Mouse (Mus musculus): ENCODE results near the gene Rpl15.
"Not testable (repeated sequence)": the region's sequence is repeated elsewhere in the genome, so short reads cannot be mapped to it uniquely, and the experiment has no call there.

The Rpl15 gene

DNA sequence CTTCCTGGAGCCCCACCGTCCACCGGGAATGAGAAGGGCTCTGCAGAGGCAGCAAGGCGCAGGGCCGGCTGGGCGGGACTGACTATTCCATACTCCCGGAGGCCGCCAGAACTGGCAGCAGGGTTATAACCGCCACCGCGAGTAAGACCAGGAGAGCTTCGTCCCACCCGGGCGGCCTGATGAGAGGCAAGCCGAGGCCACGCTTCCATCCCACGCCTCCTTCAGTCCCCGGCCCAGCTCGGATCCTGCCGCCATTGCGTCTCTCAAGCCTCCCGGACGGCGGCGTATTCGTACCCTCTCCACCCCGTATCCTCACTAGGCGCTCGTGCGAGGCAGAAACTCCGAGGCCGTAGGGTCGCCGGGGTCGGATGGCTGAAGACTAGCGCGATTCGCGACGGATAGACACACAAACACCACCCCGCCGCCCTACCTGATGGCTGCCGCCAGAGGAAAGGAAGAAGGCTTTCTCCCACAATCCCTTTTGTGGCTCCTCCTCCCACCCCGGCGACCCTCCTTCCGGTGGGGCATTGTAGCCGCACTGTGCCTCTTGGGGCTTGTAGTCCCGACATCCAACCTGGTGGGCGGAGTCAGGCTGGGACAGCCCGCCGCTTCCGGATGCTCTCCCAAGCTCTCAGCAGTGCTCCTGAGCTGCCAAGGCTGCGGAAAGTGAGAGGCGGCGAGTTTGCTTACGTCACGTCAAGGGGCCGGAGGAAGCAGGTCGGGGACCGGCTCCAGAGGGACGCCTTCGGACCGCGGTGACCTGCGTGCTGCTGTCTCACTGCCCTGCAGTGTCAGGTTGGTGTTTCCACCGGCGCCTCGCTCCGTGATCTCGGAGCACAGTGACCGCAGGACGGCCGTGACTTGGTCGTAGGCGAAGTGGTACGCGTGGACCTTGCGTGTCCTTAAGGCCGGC is at the start of gene Rpl15, which contains the start of gene Nkiras1:
TSS of gene Rpl15 (minus strand) at position 863 of the 913 bp plus-strand sequence.
TSS of gene Nkiras1 (plus strand) at position 608 of the 913 bp plus-strand sequence.
- peak; percentile 99 for DNase-seq (ENCODE audit: low spot score)

DNA sequence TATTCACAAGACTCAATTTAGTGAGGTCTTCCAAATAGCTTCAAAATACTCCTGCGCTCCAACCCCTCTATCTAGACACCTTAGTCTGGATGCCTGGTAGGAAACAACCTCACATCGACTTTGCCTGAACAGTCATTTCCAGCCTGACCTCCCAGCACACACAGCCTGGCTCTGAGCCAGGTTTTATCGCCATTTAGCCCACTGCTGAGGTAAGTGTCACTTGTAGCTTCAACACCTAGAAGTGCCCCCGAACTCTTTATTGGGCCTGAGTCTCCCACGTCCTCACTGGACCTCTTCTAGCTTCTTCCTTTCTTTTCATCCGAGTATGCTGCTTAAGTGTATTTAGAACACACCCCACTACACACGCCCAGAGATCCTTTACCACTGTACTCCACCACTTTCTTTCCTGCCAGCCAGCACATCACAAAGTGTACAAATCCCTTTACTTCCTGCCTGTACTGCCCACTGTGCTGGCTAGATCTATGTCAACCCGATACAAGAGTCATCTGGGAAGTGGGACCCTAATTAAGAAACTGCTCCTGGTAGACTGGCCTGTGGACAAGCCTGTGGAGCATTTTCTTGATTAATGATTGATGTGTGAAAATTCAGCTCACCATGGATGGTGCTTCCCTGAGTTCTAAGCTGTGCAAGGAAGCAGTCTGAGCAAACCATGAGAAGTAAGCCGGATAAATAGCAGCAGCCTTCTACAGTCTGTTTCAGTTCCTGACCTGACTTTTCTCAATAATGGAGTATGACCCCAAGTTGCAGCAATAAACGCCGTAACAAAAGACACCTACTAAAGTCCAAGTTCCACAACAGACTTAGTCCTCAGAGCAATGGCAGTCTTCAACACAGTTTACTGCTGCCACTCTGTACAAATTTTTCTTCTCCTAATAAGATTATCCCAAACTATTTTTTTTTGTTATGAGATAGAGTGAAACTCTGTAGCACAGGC is 46.5 kb upstream of the Rpl15 start:
- no peak for DNase-seq (ENCODE audit: low spot score)

DNA sequence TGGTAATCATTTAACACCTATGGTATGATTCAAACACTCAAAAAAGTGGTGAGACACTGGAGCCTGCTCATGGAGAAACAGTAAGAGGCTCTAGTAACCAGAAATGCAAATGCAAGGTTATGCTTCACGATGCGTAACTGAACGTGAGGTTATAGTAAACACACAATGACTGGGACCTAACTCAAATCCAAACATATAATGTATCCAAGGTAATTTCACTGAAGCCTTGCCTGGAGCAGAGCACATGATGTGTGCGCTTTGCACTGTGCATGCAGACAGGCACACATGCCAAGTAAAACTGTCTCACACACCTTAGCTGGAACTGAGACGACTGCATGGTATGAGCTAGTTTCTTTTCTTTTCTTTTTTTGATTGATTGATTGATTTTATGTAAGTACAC is 33.0 kb upstream of the Rpl15 start:
- DNase-seq (ENCODE audit: low spot score) = no peak

DNA sequence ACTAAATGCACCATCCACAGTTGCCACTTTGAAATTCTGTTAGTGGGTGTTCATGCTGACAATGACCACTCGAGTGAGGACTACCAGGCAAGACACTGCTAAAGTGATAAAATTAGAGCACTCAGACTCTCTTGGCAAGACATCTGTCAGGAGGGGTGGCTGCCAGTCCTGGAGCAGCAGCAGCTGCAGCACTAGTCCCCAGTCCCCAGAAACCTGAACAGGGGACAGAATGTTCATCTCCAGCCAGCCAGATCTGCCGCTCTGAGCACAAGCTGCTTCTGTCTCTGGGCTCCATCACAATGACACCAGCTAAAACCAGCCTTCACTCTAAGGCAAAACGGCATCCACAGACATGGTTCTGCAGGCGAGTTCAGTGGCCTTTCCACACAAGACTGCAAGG is 32.1 kb upstream of the Rpl15 start:
- DNase-seq (ENCODE audit: low spot score) = peak; percentile 21

DNA sequence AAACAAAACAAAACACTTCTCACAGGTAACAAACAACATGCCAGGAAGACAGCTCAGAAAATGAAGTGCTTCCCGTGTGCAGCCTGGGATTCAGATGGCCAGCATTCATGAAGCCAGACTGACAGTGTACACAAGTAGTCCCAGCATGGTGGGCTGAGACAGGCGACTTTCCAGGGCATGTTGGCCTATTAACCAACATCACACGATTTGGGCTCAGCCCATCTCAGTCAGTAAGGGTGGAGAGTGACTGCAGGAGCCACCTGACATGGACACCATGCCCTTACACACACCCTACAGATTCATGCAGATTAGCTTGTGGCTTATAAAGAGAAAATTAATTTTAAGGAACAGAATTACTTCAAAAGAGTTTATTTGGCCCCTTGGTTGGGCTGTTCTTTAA is 31.6 kb upstream of the Rpl15 start:
- no peak for DNase-seq (ENCODE audit: low spot score)

DNA sequence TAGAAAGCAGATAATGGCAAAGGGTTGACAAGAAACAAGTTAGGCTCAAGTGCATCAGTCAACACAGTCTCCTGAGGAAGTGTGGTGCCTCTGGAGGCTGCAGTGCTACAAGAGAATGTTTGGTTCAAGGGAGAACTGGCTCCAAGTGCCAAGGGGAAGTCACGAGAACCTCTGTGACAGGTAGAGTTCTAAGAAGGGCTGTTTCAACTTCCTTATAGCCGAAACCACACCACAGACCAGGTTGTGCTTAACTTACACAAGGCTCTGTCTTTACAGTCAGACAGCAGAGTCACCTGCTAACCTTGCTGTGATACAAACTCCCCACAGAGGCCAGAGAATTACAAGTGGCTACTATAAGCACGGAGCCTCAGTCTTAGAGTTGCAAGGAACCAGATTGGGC is 30.4 kb upstream of the Rpl15 start:
- DNase-seq (ENCODE audit: low spot score) = no peak

DNA sequence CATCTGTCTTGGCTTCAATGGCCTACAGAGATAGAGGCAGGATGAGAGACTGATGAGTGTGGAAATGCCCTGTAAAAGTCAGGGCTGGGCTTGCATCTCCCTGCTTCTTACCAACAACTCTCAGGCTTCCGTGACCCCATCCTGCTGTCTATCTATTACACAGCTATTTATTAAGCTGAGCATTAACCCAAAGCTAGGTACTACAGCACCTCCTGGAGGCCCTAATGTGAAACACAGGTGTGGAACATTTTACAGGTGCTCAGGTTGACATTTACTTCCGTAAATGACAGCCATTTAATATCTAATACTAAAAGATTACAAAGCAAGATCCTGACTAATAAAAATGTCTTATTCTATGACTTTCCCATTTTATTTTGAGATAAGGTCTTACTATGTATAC is 29.5 kb upstream of the Rpl15 start:
- no peak for DNase-seq (ENCODE audit: low spot score)

DNA sequence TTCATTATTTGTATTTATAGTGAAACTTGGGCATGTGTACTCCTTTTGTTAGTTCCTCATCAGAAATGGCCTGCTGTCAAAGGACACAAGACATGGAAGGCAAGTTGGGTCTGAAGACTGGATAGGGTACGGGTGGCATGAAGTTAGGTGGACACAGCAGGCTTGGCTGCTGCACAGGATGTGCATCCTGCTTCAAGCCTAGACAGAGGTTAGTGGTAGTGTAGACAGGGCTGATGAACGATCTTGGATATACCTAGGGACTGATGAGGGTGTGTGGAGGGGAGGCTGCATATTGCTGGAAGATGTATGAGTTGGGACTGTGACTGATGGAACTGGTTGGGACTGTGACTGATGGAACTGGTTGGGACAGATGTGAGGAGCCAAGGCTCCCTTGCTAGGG is 27.7 kb upstream of the Rpl15 start:
- no peak for DNase-seq (ENCODE audit: low spot score)

DNA sequence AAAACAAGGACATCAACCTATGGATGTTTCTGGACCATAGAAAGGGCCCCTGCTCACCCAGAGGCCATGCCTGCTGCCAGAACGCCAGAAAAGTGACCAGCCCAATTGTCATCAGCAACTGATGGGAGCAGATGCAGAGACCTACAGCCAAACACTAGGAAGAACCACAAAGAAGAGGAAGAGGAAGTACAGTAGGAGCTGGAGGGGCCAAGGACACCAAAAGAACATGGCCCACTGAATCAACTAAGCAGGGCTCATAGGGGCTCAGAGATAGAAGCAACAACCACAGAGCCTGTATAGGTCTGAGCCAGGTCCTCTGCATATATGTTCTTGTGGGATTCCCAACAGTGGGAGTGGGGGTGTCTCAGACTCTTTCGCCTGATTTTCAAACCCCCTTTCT is 26.2 kb upstream of the Rpl15 start:
- no peak for DNase-seq (ENCODE audit: low spot score)

DNA sequence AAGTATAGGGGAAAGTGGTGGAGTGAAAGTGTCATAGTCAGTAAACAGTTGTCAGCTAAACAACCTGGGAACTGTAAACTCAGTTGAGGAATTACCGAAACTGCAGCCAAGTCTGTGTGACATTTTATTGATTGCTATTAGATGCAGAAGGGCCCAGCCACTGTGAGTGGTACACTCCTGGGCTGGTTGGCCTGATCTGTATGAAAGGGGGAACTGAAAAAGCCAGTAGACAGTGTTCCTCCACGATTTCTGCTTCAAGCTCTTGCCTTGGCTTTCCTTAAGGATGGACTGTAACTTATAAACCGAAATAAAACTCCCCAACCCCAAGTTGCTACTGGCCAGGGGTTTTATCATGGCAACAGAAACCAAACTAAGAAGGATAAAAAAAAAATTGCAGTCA is 21.4 kb upstream of the Rpl15 start:
- DNase-seq (ENCODE audit: low spot score) = no peak

DNA sequence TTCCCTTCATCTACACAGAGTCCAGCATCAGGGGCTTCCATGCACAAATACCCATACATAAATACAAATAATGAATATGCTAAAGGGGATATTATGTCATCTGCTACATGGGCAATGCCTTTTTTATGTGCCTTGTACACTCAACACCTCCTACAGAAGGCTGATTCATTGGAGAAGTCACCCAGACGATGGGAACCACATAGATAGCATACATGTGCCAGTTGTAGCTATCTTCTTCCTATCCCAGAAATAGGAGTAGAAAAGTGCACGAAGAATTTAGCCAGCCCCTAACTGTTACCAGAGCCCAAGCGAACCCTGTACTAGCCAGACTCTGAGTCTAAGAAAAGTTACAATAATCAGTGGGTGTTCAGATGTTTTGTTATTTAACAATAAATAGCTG is 20.9 kb upstream of the Rpl15 start:
- no peak for DNase-seq (ENCODE audit: low spot score)

DNA sequence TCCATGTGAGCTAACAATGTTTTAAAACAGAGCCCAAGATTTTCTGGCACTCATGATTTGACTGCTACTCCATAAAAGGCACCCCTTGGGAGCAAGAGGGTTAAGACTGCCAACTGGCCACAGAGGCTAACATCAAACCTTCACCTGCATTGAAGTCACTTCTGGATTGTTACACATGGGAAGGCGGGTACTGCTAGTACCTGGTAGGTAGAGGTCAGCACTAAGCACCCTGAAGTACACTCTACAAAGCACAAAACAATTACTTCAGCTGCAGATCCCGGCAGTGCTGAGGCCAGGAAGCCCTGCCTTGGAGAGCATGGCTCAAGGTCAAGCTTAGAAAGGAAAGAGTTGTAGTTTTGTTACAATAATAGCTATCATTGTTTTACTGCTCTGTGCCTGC is 16.2 kb upstream of the Rpl15 start:
- DNase-seq (ENCODE audit: low spot score) = no peak

DNA sequence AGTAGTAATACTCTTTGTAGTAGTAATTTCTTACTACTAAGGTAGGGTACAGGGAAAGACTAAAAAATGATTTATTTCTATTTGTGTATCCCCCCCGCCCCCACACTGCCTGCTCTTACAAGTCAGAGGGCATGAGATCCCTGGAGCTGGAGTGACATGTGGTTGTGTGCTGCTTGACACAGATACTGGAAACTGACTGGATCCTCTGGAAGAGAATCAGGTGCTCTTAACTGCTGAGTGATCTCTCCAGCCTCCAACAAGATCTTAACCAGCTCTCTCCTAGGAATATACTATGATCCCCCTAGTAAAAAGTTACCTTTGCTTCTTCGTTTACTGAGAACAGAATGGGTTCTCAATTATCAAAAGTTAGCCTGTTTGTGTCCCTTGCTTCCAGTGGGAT is 15.2 kb upstream of the Rpl15 start:
- DNase-seq (ENCODE audit: low spot score) = no peak

DNA sequence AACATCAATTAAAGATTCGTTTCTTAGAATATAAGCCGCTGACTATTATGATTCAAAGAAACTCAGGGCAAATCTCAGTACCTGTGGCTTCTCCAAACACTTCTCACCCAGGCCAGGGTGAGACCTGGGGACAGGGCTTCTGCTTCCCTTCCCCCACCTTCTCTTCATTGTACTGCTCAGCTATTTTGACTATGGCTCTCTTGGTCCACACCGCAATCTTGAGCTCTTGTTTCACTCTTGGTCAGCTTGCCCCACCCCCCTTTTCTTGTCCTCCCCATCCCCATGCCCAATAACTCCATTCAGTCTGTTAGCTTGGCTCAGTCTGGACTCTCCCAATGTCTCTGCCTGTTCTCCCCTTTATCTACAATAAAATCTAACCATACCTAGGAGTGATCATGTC is 14.3 kb upstream of the Rpl15 start:
- no peak for DNase-seq (ENCODE audit: low spot score)

DNA sequence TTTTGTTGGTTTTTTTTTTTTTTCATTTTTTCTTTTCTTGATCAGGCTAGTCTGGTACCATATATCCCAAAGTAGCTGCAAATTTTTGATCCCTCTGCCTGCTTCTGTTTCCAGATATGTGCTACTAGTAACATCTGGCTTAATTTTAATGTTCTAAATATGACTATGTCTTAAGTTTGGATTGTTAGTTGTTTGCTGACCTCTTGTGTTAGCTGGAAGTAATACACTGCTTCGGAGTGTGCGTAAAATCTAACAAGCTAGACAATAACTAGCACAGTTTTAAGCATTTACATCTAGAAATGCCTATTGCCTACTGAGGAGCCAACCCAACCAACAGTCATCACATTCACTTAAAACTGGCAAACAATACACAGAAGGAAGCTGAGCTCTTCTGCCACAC is 13.4 kb upstream of the Rpl15 start:
- DNase-seq (ENCODE audit: low spot score) = no peak

DNA sequence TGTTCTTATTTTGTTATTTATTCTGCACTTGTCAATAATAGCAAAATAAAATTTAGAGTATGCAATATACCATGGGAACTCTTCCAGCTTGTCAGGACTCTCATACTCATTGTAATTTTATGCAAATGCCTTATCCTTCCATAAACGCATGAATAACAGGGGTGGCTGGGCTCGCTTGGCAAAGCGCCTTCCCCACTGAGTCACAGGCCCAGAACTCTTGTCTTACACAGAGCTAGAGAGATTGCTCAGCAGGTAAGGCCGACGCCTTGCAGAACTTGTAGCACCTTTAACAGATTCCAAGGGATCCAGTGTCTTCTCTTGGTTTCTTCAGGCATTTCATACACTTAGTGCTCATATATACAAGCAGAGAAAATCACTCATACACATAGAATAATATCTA is 9.2 kb upstream of the Rpl15 start:
- no peak for DNase-seq (ENCODE audit: low spot score)

DNA sequence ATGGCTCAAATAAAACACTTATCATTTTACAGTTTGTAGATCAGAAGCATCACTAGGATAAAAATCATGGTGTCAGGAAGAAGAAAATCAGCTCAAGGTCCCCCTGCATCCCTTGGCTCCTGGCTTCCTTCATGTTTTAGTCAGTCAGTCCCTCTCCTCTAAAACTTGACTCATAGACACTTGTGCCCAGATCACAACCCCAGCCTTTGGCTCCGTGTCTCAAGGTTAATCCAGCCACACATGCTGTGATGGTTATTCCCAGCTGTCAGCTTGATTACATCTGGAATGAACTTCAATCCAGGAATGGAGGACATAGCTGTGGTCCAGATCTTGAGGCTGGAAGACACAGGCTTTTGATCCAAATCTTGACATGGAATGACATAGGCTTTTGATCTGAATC is 3.3 kb upstream of the Rpl15 start:
- DNase-seq (ENCODE audit: low spot score) = no peak

DNA sequence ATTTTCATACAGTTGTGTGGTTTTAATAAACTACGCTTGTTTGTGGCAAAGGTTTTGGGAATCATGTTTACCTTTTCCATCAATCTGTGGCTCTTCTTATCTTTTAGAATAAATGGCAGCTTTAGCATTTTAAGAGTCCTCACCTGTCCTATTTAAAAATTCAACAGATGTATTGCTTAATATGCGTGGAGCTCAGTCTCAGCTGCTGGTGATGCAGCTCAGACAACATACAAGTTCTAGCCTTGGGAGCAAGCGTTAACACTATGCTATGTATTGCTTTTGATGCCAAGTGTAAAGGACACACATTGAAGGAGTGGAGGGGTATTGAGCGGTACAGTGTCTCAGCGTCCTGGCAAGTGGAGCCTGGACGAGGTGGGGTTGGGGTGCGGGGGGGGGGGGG is 475 bp upstream of the Rpl15 start:
- no peak for DNase-seq (ENCODE audit: low spot score)

DNA sequence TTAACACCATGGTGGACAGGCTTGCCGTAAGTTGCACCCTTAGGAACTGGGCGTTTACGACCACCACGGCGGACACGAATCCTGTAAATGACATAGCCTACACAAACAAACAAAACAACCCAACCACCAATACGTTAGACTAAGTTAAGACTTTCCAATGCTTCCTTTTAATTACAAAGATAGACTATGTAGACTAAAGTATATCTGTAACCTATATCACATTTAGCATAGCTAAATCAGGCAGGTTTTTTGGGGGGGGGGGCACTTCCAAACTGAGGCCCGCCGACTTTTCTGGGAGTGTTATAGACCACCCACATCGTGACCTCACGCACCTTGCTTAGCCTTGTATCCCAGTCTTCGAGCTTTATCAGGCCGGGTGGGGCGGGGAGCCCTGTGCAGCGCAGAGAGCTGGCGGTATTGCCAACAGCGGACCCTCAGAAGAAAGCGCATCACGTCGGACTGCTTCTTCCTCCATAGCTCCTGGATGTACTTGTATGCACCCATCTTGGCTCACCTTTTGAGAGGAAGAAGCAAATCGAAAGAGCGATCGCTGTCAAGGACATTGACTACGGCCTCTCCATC is 1.2 kb downstream of the Rpl15 start:
- not testable (repeated sequence) for DNase-seq (ENCODE audit: low spot score)

DNA sequence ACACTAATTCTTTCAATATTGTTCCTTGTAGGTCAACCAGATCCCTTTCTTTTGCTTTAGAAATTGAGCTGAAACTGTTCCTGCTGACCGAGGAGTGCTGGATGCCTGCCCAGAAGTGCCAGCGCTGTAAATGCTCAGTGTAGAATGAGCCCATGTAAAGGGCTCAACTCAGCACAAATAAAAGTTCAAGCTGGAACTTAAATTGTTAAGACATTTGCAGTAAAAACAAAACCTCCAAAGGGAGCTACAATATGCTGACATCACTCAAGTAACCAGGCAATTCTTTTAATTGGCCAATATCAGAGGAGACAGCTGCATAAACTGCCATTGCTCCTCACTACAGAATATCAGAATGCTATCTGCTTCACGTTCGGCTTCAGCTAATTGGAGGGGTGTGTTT is 7.8 kb downstream of the Rpl15 start:
- DNase-seq (ENCODE audit: low spot score) = no peak

DNA sequence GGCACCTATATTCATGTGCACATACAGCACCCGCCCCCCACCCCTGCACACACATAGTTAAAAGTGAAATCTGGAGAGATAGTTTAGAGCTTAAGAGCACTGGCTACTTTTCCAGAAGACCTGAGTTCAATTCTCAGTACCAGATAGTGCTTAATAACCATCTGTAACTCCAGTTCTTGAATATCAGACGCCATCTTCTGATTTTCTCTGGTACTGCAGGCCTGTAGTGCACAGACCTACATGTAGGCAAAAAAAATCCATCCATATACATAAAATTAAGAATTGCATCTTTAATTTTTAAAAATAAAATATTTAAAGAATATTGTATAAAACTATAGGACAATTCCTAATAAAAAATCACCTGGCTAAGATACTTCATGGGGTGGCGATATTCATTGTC is 10.0 kb downstream of the Rpl15 start:
- no peak for DNase-seq (ENCODE audit: low spot score)

DNA sequence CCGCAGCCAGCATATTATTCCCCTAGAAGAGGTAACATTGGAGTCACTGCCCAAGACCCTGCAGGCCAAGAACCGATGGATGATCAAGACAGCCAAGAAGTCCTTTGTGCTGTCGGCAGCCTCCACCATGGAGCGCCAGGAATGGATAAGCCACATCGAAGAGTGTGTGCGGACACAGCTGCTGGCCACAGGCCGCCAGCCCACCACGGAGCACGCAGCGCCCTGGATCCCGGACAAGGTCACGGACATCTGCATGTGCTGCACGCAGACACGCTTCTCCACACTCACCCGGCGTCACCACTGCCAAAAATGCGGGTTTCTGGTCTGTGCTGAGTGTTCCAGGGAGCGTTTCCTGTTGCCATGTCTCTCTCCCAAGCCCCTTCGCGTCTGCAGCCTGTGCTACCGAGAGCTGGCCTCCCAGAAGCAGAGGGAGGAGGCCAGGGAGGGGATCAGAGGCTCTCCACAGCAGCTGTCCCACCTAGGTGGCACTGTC is 28.5 kb downstream of the Rpl15 start:
- DNase-seq (ENCODE audit: low spot score) = no peak
